Mouse (Mus musculus): Measurements from ENCODE around the gene Slc16a13.

- TF ChIP-seq CTCF (IDR thresholded peaks at IDR 0.05; ENCODE audit: borderline replicate concordance, insufficient read depth, low read length) = no peak
- no peak for TF ChIP-seq POLR2A (IDR thresholded peaks at IDR 0.05; ENCODE audit: low read depth, low read length)
Observed at GRCm38 (mm10) chr11:70234037-70234436, 13.2 kb upstream of the Slc16a13 start.

Measured in embryonic fibroblast, embryonic 13.5 days (primary cell).